Mouse (Mus musculus) ovary, adult 10 weeks (tissue): Measurements from ENCODE around the gene Lhx6. TPM values are rescaled to one million over a fixed set of nuclear protein-coding genes. Genes with fewer than 3 reads are reported as not detected.

Experiments
- polyA plus RNA-seq: library from polyadenylated mRNA; stranded (reverse); fragments of 350-450 nt; fragmentation: Illumina TruSeq; extraction: RNeasy Lipid Tissue Mini Kit (QIAGEN cat#74804); gene quantifications from one replicate; pipeline ENCODE4 v1.2.3, GENCODE M21; 2014

Lhx6 gene
- polyA plus RNA-seq: 0.71 TPM

DNA sequence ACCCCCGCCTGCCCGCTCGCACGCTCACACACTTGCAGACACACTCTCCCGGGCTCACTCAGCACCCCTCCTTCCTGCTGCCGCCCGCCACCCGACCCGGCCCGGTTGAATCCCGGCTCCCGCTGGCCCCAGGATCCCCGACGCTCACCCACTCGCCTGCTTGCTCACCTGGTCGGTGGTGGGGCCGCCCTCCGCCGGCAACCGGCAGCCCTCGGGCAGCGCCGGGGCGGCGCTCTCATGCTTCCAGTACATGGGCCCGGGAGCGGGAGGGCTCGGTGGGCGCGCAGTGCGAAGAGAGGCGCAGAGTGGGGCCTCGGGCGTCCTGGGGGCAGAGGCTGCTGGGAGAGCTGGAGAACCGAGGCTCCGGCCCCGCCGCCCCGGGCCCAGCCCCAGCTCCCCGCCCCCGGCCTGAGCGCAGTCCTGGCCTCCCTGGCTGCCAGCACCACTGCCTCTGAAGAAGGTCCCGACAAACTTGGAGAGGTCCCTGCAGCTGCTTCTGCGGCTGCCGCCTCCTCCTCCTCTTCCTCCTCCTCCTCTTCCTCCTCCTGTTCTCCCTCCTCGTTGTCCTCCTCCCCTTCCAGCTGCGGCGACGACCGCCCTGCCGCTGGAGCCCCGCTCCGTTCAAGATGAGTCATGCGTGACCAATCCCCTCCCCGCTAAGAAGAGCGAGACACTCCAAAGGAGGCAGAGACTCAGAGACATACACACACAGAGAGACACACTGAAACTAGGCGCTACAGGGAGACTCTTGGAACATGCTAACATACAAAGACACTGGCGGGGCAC is at the start of gene Lhx6:
Gene Lhx6, minus strand, starts transcription at position 453 of the 786 bp plus-strand sequence.

DNA sequence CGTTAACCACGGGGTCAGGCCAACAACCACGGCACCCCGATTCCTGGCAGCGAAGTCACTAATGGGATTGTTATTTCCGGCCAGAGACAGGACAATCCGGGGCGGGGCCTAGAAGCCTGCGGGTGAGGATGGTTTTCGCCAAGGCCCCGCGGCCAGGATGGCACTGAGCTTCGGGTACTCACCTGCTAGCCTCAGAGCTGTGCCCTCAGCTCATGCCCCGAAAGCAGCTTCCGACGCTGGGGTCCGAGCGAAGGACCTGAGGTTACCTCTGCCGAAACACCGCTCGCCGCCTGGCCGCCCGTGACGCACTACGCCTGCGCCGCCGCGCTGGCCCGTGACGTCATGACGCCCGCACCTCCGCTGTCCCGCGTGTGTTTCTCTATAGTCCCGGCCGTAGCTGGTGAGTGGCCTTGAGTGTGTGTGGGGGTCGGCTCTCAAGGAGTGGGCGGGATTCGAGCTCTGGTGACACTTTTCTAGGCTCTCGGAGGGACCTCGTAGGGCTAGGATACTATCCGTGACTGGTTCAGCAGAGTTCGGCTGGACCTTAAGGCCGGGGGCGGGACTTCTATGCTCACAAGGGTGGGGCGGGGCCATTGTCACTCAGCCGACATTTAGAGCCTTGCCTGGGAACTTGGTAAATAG is 31.2 kb upstream of the Lhx6 start, which contains the start of the genes Mrrf and Rbm18:
Gene Mrrf, plus strand, starts transcription at position 90 of the 642 bp plus-strand sequence.
Gene Rbm18, minus strand, starts transcription at position 474 of the 642 bp plus-strand sequence.

DNA sequence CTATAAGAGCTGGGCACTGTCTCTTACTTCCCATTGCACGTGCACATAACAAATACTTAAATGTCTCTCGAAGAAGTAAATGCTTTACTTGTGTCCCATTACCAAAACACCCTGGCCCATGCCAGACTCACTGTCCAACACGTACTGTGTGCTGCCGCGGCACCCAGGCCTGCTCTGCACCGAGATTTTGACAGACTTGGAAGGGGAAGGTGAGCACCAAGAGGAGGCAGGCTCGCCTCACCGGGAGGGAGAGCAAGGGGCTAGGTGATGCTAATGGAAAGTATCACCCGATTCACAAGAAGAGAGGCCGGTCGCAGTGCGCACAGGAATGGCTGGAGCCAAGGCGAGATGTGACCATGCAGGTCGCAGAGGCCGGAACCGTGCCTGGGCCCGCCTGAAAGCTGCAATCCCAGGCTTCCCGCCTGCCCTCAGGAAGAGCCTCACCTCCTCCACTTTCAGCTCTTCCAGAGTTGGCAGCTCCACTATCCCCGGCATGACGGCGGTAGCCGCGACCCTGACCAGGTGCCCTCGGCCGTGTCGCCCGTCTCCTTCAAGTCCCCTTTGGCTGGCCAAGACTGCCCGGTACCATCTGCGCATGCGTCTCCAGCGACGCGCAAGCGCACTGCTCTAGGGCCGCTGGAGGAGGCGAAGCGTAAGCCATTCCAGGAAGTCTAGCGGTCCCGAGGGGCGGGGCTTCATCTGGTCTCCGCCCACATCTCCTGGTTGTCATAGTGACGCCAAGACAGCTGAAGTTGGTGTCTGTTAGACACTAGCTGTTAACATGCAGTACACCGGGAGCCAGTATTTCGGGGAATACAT is 56.3 kb downstream of the Lhx6 start, which contains the start of the genes Ndufa8 and Morn5:
Gene Ndufa8, minus strand, starts transcription at position 659 of the 819 bp plus-strand sequence.
Gene Morn5, plus strand, starts transcription at position 711 of the 819 bp plus-strand sequence.

Other genes with a start within 250 kb of the Lhx6 start
- 3.7 TPM for gene Ttll11, start 125.5 kb downstream of the Lhx6 start, polyA plus RNA-seq
- 2.8 TPM for gene Ndufa8, start 56.0 kb downstream of the Lhx6 start, polyA plus RNA-seq
- gene Morn5, start 56.0 kb downstream of the Lhx6 start, polyA plus RNA-seq: not detected
- 26.7 TPM for gene Mrrf, start 31.0 kb upstream of the Lhx6 start, polyA plus RNA-seq
- 94.1 TPM for gene Rbm18, start 31.4 kb upstream of the Lhx6 start, polyA plus RNA-seq
- gene Ptgs1, start 125.0 kb upstream of the Lhx6 start, polyA plus RNA-seq: 6.4 TPM